Mouse (Mus musculus): ENCODE measurements around the gene Map2k5.

Map2k5 gene

GRCm38 (mm10) chr9:63142335-63143036 is 235.2 kb downstream of the Map2k5 start:
- Histone ChIP-seq H3K4me1 (replicated peaks; ENCODE audit: low read depth, low read length) (peaks cover 93% of the 10 kb centered on the region), H3K9me3 (ENCODE audit: low read length) (no peaks in the 10 kb centered on the region), H3K36me3 (ENCODE audit: insufficient read depth, low read length) (no peaks in the 10 kb centered on the region), H3K27me3 (ENCODE audit: insufficient read depth, low read length) (peaks cover 99% of the 10 kb centered on the region), H3K4me3 (replicated peaks; ENCODE audit: low read length) (peak overlapping the region; percentile 60)
- TF ChIP-seq NANOG (IDR thresholded peaks at IDR 0.05; ENCODE audit: borderline replicate concordance, low read length): no peak
- no peak for TF ChIP-seq POU5F1 (IDR thresholded peaks at IDR 0.05; ENCODE audit: borderline replicate concordance, low read length)
- TF ChIP-seq CTCF (conservative IDR thresholded peaks at IDR 0.05; ENCODE audit: low read length): no peak

GRCm38 (mm10) chr9:63141641-63142334 is 235.9 kb downstream of the Map2k5 start:
- H3K36me3 ChIP-seq (ENCODE audit: insufficient read depth, low read length): no peaks in the 10 kb centered on the region
- TF ChIP-seq CTCF (conservative IDR thresholded peaks at IDR 0.05; ENCODE audit: low read length): no peak
- no peak for TF ChIP-seq POU5F1 (IDR thresholded peaks at IDR 0.05; ENCODE audit: borderline replicate concordance, low read length)
- no peak for TF ChIP-seq NANOG (IDR thresholded peaks at IDR 0.05; ENCODE audit: borderline replicate concordance, low read length)
- peak overlapping the region; percentile 60 for H3K4me3 ChIP-seq (replicated peaks; ENCODE audit: low read length)
- H3K9me3 ChIP-seq (ENCODE audit: low read length): no peaks in the 10 kb centered on the region
- peaks cover 99% of the 10 kb centered on the region for H3K27me3 ChIP-seq (ENCODE audit: insufficient read depth, low read length)
- H3K4me1 ChIP-seq (replicated peaks; ENCODE audit: low read depth, low read length): peaks cover 93% of the 10 kb centered on the region

GRCm38 (mm10) chr9:63140211-63140610 is 237.5 kb downstream of the Map2k5 start:
- Histone ChIP-seq H3K36me3 (ENCODE audit: insufficient read depth, low read length) (no peaks in the 10 kb centered on the region), H3K4me3 (replicated peaks; ENCODE audit: low read length) (0 out of 2 replicates have a peak overlapping the region, but pooled peaks have one; percentile 17), H3K4me1 (replicated peaks; ENCODE audit: low read depth, low read length) (peaks cover 92% of the 10 kb centered on the region), H3K27me3 (ENCODE audit: insufficient read depth, low read length) (peaks cover 97% of the 10 kb centered on the region), H3K9me3 (ENCODE audit: low read length) (no peaks in the 10 kb centered on the region)
- TF ChIP-seq CTCF (conservative IDR thresholded peaks at IDR 0.05; ENCODE audit: low read length) (no peak), NANOG (IDR thresholded peaks at IDR 0.05; ENCODE audit: borderline replicate concordance, low read length) (no peak), POU5F1 (IDR thresholded peaks at IDR 0.05; ENCODE audit: borderline replicate concordance, low read length) (no peak)

GRCm38 (mm10) chr9:63139661-63140060 is 238.0 kb downstream of the Map2k5 start:
- Histone ChIP-seq H3K27me3 (ENCODE audit: insufficient read depth, low read length) (peaks cover 97% of the 10 kb centered on the region), H3K4me1 (replicated peaks; ENCODE audit: low read depth, low read length) (peaks cover 96% of the 10 kb centered on the region), H3K4me3 (replicated peaks; ENCODE audit: low read length) (no peak overlapping the region), H3K36me3 (ENCODE audit: insufficient read depth, low read length) (no peaks in the 10 kb centered on the region), H3K9me3 (ENCODE audit: low read length) (no peaks in the 10 kb centered on the region)
- TF ChIP-seq NANOG (IDR thresholded peaks at IDR 0.05; ENCODE audit: borderline replicate concordance, low read length) (no peak), CTCF (conservative IDR thresholded peaks at IDR 0.05; ENCODE audit: low read length) (no peak), POU5F1 (IDR thresholded peaks at IDR 0.05; ENCODE audit: borderline replicate concordance, low read length) (no peak)

GRCm38 (mm10) chr9:63138481-63138967 is 239.2 kb downstream of the Map2k5 start:
- Histone ChIP-seq H3K9me3 (ENCODE audit: low read length) (no peaks in the 10 kb centered on the region), H3K27me3 (ENCODE audit: insufficient read depth, low read length) (peaks cover 97% of the 10 kb centered on the region), H3K4me3 (replicated peaks; ENCODE audit: low read length) (peak overlapping the region; percentile 52), H3K4me1 (replicated peaks; ENCODE audit: low read depth, low read length) (peaks cover 96% of the 10 kb centered on the region), H3K36me3 (ENCODE audit: insufficient read depth, low read length) (no peaks in the 10 kb centered on the region)
- TF ChIP-seq NANOG (IDR thresholded peaks at IDR 0.05; ENCODE audit: borderline replicate concordance, low read length): no peak

GRCm38 (mm10) chr9:63137615-63137915 is 240.1 kb downstream of the Map2k5 start:
- Histone ChIP-seq H3K4me1 (replicated peaks; ENCODE audit: low read depth, low read length) (peaks cover 90% of the 10 kb centered on the region), H3K36me3 (ENCODE audit: insufficient read depth, low read length) (no peaks in the 10 kb centered on the region), H3K27me3 (ENCODE audit: insufficient read depth, low read length) (peaks cover 90% of the 10 kb centered on the region), H3K4me3 (replicated peaks; ENCODE audit: low read length) (peak overlapping the region; percentile 51; the same call in 1 of the 2 replicates), H3K9me3 (ENCODE audit: low read length) (no peaks in the 10 kb centered on the region)
- TF ChIP-seq CTCF (conservative IDR thresholded peaks at IDR 0.05; ENCODE audit: low read length): no peak

GRCm38 (mm10) chr9:63136756-63137614 is 240.7 kb downstream of the Map2k5 start:
- Histone ChIP-seq H3K27me3 (ENCODE audit: insufficient read depth, low read length) (peaks cover 90% of the 10 kb centered on the region), H3K36me3 (ENCODE audit: insufficient read depth, low read length) (no peaks in the 10 kb centered on the region), H3K9me3 (ENCODE audit: low read length) (no peaks in the 10 kb centered on the region), H3K4me1 (replicated peaks; ENCODE audit: low read depth, low read length) (peaks cover 89% of the 10 kb centered on the region), H3K4me3 (replicated peaks; ENCODE audit: low read length) (peak overlapping the region; percentile 51)
- no peak; the same call in 1 of the 2 replicates for TF ChIP-seq POU5F1 (IDR thresholded peaks at IDR 0.05; ENCODE audit: borderline replicate concordance, low read length)

- Histone ChIP-seq H3K4me3 (replicated peaks; ENCODE audit: low read length) (no peak overlapping the region), H3K4me1 (replicated peaks; ENCODE audit: low read depth, low read length) (peaks cover 89% of the 10 kb centered on the region), H3K9me3 (ENCODE audit: low read length) (no peaks in the 10 kb centered on the region), H3K36me3 (ENCODE audit: insufficient read depth, low read length) (no peaks in the 10 kb centered on the region), H3K27me3 (ENCODE audit: insufficient read depth, low read length) (peaks cover 90% of the 10 kb centered on the region)
- TF ChIP-seq NANOG (IDR thresholded peaks at IDR 0.05; ENCODE audit: borderline replicate concordance, low read length) (no peak), CTCF (conservative IDR thresholded peaks at IDR 0.05; ENCODE audit: low read length) (no peak), POU5F1 (IDR thresholded peaks at IDR 0.05; ENCODE audit: borderline replicate concordance, low read length) (no peak)
Observed at GRCm38 (mm10) chr9:63136241-63136640, 241.5 kb downstream of the Map2k5 start.
